Mouse (Mus musculus) 416B (cell line): ENCODE data around the gene Gm20422.

ENCODE experiments used
- DNase-seq: peaks from one replicate; pipeline ENCODE4 v3.0.0; 2011; ENCODE audit warnings: low read depth

The Gm20422 gene

DNA sequence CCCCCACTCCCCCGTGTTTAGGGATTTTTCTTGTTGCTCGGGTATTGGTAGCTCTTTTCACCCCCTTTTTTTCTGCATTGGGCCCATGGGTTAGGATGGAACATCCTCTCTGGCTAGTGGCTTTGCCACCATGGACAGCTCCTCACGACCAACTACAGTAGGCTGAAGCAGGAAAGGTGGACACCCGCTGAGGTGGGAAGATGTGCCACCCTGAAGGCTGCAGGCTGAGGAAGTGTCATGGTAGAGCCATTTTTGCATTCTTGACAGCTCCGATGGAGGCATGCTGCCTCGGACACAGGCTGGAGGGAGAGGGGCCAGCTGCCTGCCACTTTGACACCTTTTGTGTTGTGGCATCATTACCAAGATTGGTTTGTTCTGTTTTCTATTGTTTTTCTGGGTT lies 72.9 kb downstream of the Gm20422 start:
- DNase-seq = peak; percentile 30
